Mouse (Mus musculus): Measurements from ENCODE around the gene Btnl1.

DNA sequence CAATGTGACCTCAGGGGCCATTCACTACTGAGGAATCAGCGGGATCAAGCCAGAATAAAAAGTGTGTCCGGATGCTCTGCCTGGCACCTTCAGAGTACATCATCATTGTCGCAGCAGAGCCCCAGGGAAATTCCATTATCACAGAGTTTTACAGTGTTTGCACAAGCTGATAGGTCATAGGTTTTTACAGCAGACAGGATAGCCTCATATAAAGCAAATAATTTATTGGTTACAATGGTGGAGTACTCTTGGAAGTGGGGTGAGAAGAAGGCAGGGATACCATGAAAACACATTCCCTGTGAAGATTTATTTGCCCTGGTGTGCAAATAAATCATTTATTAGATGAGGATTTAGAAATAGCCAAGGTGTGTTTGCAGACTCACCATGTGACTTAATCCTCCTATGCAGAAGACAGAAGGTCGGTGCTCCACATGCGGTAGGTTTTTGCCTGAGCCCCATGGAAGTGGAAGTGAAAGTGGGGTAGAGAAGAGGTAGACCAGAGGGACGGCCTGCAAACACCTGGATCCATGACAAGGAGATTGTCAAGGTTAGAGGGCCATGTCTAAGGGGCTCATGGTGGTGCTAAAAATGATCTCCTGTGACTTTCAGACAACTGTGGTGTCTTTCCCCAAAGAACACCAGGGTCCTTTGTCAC lies 3.8 kb upstream of the Btnl1 start:
- TF ChIP-seq CTCF (conservative IDR thresholded peaks at IDR 0.05; ENCODE audit: insufficient read depth, insufficient read length, low read depth, low read length) (no peak), POLR2A (IDR thresholded peaks at IDR 0.05; ENCODE audit: low read depth, low read length) (no peak)

All from kidney, adult 2 months (tissue).